7 mouse cellular contexts compared by ENCODE assay signal in the genomic region with DNA sequence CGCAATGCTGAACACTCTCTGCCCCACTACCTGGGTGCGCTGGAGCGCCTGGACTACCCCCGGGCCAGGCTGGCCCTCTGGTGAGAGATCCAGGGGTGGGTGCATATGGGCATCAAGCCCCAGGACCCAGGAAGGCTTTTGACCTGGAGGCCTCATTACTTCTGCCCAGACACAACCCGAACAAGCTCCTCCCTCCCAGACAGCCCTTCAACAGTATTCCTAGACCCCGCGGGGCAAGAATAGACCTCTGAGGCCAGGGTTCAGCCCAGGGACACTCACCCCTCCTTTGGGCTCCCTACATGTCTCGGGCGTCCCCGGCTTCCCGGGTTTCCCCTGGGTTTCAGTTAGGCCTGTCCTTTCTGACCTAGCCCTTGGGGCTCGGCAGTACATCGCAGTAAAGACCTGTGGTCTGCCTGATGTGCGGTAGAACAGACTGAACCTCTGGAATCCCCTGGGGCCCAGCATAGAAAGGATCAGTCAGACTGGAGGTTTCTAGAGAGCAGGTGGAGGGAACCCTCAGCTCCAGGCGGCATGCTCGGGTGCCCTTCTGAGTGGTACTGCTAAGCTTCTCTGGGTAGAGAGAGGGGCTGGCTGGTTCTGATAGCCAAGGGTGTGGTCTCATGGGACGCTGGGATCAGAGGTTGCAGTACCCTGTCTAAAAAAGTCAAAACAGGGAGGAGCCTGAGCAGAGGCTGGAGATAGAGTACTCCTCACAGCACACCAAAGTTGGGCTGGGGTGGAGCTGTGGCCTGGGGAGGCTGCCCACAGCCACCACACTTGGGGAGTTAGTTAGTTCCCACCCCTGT. TPM values are rescaled to one million over a fixed set of nuclear protein-coding genes. Genes with fewer than 3 reads are reported as not detected.
A peak's percentile ranks its signal among the peaks of the same experiment; 100 is the strongest.
DNase-seq lines count a peak whose midpoint lies in the region; ATAC-seq and TF ChIP-seq lines count a peak whose summit lies in the region.

No protein-coding gene starts in this region.

- peaks cover 2% of the 10 kb centered on the region for H3K4me1 ChIP-seq in ES-Bruce4 (ENCODE audit: control insufficient read depth, insufficient read depth, low read length)
- peaks cover 67% of the 10 kb centered on the region for H3K4me1 ChIP-seq in erythroblast, embryonic 14.5 days (ENCODE audit: control insufficient read depth)
- H3K4me1 ChIP-seq in liver, embryonic 15.5 days (replicated peaks) = peaks cover 58% of the 10 kb centered on the region
- H3K4me1 ChIP-seq in neural tube, embryonic 15.5 days = peaks cover 23% of the 10 kb centered on the region

- peak overlapping the region; percentile 86 for H3K4me2 ChIP-seq in liver, embryonic 15.5 days
- peak overlapping the region; percentile 84 for H3K4me2 ChIP-seq in neural tube, embryonic 15.5 days

- DNase-seq in CD4-positive helper T cell, adult 2 months (ENCODE audit: low read depth, low spot score) = peak; percentile 71
- DNase-seq in heart, postnatal 25 days (ENCODE audit: low spot score) = peak; percentile 51
- DNase-seq in right cerebral cortex, postnatal 10 days (ENCODE audit: low spot score in 2 of 2) = no peak

- no peaks in the 10 kb centered on the region for H3K9me3 ChIP-seq in ES-Bruce4 (replicated peaks; ENCODE audit: control insufficient read depth, insufficient read depth, low read length, poor library complexity, severe bottlenecking)
- no peaks in the 10 kb centered on the region for H3K9me3 ChIP-seq in erythroblast, embryonic 14.5 days (ENCODE audit: control insufficient read depth, low read length)
- no peaks in the 10 kb centered on the region for H3K9me3 ChIP-seq in liver, embryonic 15.5 days (replicated peaks)
- no peaks in the 10 kb centered on the region for H3K9me3 ChIP-seq in neural tube, embryonic 15.5 days (replicated peaks)

- no peak overlapping the region for H3K27ac ChIP-seq in ES-Bruce4 (ENCODE audit: insufficient read depth, low read length)
- H3K27ac ChIP-seq in liver, embryonic 15.5 days (replicated peaks) = peak overlapping the region; percentile 100
- peak overlapping the region; percentile 88 for H3K27ac ChIP-seq in neural tube, embryonic 15.5 days (replicated peaks)

- no peak for TF ChIP-seq CTCF in ES-Bruce4 (IDR thresholded peaks at IDR 0.05; ENCODE audit: low read depth, low read length)

- H3K9ac ChIP-seq in ES-Bruce4 (ENCODE audit: low read depth, poor library complexity, severe bottlenecking) = peak overlapping the region; percentile 69
- H3K9ac ChIP-seq in liver, embryonic 15.5 days = peak overlapping the region; percentile 84
- H3K9ac ChIP-seq in neural tube, embryonic 15.5 days (replicated peaks) = peak overlapping the region; percentile 52

- ATAC-seq in liver, embryonic 15.5 days (ENCODE audit: insufficient read depth) = peak; percentile 93
- peak; percentile 40; the same call in 1 of the 2 replicates for ATAC-seq in neural tube, embryonic 15.5 days (ENCODE audit: low FRiP score)

- peak overlapping the region; percentile 87 for H3K4me3 ChIP-seq in ES-Bruce4 (ENCODE audit: low read depth, low read length)
- peak overlapping the region; percentile 95 for H3K4me3 ChIP-seq in erythroblast, embryonic 14.5 days (replicated peaks)
- H3K4me3 ChIP-seq in liver, embryonic 15.5 days (replicated peaks) = peak overlapping the region; percentile 93
- H3K4me3 ChIP-seq in neural tube, embryonic 15.5 days (replicated peaks) = peak overlapping the region; percentile 52

- under 1% methylated on average over 17 of the region's 17 CpGs for WGBS in liver, embryonic 15.5 days (ENCODE audit: insufficient replicate concordance)
- 4% methylated on average over 17 of the region's 17 CpGs for WGBS in neural tube, embryonic 15.5 days

- no peaks in the 10 kb centered on the region for H3K36me3 ChIP-seq in ES-Bruce4 (ENCODE audit: control insufficient read depth, insufficient read depth, low read length, poor library complexity, severe bottlenecking)
- peaks cover 47% of the 10 kb centered on the region for H3K36me3 ChIP-seq in erythroblast, embryonic 14.5 days (ENCODE audit: control insufficient read depth)
- H3K36me3 ChIP-seq in liver, embryonic 15.5 days (replicated peaks) = peaks cover 43% of the 10 kb centered on the region
- no peaks in the 10 kb centered on the region; the same call in 1 of the 2 replicates for H3K36me3 ChIP-seq in neural tube, embryonic 15.5 days

- no peaks in the 10 kb centered on the region for H3K27me3 ChIP-seq in ES-Bruce4 (ENCODE audit: control insufficient read depth, insufficient read depth, low read length, poor library complexity, severe bottlenecking)
- H3K27me3 ChIP-seq in erythroblast, embryonic 14.5 days (ENCODE audit: control insufficient read depth) = peaks cover 3% of the 10 kb centered on the region; the same call in 1 of the 2 replicates
- no peaks in the 10 kb centered on the region for H3K27me3 ChIP-seq in liver, embryonic 15.5 days
- no peaks in the 10 kb centered on the region for H3K27me3 ChIP-seq in neural tube, embryonic 15.5 days (replicated peaks)

- no peak for TF ChIP-seq POLR2A in ES-Bruce4 (IDR thresholded peaks at IDR 0.05; ENCODE audit: insufficient read depth, low read length)

- intact Hi-C loops in heart, postnatal 25 days (cut with DNase I) = loop anchor here (5.0 kb wide), 1 partner anchor 107 kb away; no protein-coding TSS in a partner anchor

- TF ChIP-seq EP300 in ES-Bruce4 (IDR thresholded peaks at IDR 0.05; ENCODE audit: insufficient read depth, low read depth, low read length) = no peak

RNA-seq across cellular contexts. Expression of a gene that starts 0.9 kb away (rescaled TPM):
- 24.6 and 25.9 TPM in 2 replicates for polyA plus RNA-seq in ES-Bruce4 (2011; ENCODE audit: insufficient read depth, insufficient read length, low read depth, missing spikeins)
- 17.8 and 25.1 TPM in 2 replicates for polyA plus RNA-seq in erythroblast, embryonic 14.5 days (2012)
- 1 to 10 TPM; 4.6 to 5.8 TPM for total RNA-seq in heart, postnatal 25 days (2021)
- 35.6 and 36.1 TPM in 2 replicates for polyA plus RNA-seq in liver, embryonic 15.5 days (2015; fragmentation: Nextera tagmentation; extraction: Ambion mirVana)
- polyA plus RNA-seq in neural tube, embryonic 15.5 days (2015; fragmentation: Nextera tagmentation; extraction: Ambion mirVana) = 25.8 and 27.4 TPM in 2 replicates

RNA-seq across cellular contexts. Expression of a gene that starts 19.2 kb away (rescaled TPM):
- polyA plus RNA-seq in ES-Bruce4 (2011; ENCODE audit: insufficient read depth, insufficient read length, low read depth, missing spikeins) = 241 and 257 TPM in 2 replicates
- 5.7 and 6.0 TPM in 2 replicates for polyA plus RNA-seq in erythroblast, embryonic 14.5 days (2012)
- 10 to 100 TPM; 20.2 to 23.2 TPM for total RNA-seq in heart, postnatal 25 days (2021)
- 34.4 and 35.9 TPM in 2 replicates for polyA plus RNA-seq in liver, embryonic 15.5 days (2015; fragmentation: Nextera tagmentation; extraction: Ambion mirVana)
- polyA plus RNA-seq in neural tube, embryonic 15.5 days (2015; fragmentation: Nextera tagmentation; extraction: Ambion mirVana) = 62.4 and 66.8 TPM in 2 replicates

RNA-seq across cellular contexts. Expression of a gene that starts 50.0 kb away (rescaled TPM):
- 31.0 and 32.8 TPM in 2 replicates for polyA plus RNA-seq in ES-Bruce4 (2011; ENCODE audit: insufficient read depth, insufficient read length, low read depth, missing spikeins)
- polyA plus RNA-seq in erythroblast, embryonic 14.5 days (2012) = 5.1 and 6.7 TPM in 2 replicates
- total RNA-seq in heart, postnatal 25 days (2021) = 10 to 100 TPM; 31.8 to 32.4 TPM
- 7.9 and 8.0 TPM in 2 replicates for polyA plus RNA-seq in liver, embryonic 15.5 days (2015; fragmentation: Nextera tagmentation; extraction: Ambion mirVana)
- 27.7 and 28.3 TPM in 2 replicates for polyA plus RNA-seq in neural tube, embryonic 15.5 days (2015; fragmentation: Nextera tagmentation; extraction: Ambion mirVana)

Comparison
In these comparisons a context has a peak if more than half of its experiments do, and no peak if none do; other contexts are left out.
1. DNase-seq: peak in CD4-positive helper T cell, adult 2 months (single experiment) and heart, postnatal 25 days (single experiment); none in right cerebral cortex, postnatal 10 days (0 of 2).
2. Peak in every context shown above with its lines, with median percentiles within 50 percentile points of each other: H3K4me3 ChIP-seq and H3K9ac ChIP-seq.